Mouse (Mus musculus) cerebellum, adult 2 months (tissue): ENCODE data around the gene Exoc1.

ENCODE experiments used
- CTCF ChIP-seq: fragments of 200-500 bp; IDR thresholded peaks from 2 replicates; pipeline ENCODE4 v1.5.1; 2011; ENCODE audit warnings: low read depth, mild to moderate bottlenecking, control low read depth, low read length, moderate library complexity, borderline replicate concordance; ENCODE audit not compliant: insufficient read depth
- POLR2A ChIP-seq: fragments of 200-500 bp; IDR thresholded peaks from 2 replicates; pipeline ENCODE4 v1.6.1; 2011; ENCODE audit warnings: low read length, control low read depth, borderline replicate concordance; ENCODE audit not compliant: insufficient read depth

- TF ChIP-seq CTCF (peak; percentile 68), POLR2A (0 out of 2 replicates have a peak, but pooled peaks have one; percentile 25)
Observed at GRCm38 (mm10) chr5:76588551-76589283, 59.6 kb downstream of the Exoc1 start, which contains the start of gene Cep135.
